Mouse (Mus musculus) cerebellum, adult 8-10 months (tissue): ENCODE results near the gene Bsn.
A peak's percentile ranks its signal among the peaks of the same experiment; 100 is the strongest.
"Not testable (repeated sequence)": the region's sequence is repeated elsewhere in the genome, so short reads cannot be mapped to it uniquely, and the experiment has no call there.

ENCODE experiments used
- DNase-seq: peaks from one replicate; pipeline ENCODE4 v3.0.0; 2022

The Bsn gene

DNA sequence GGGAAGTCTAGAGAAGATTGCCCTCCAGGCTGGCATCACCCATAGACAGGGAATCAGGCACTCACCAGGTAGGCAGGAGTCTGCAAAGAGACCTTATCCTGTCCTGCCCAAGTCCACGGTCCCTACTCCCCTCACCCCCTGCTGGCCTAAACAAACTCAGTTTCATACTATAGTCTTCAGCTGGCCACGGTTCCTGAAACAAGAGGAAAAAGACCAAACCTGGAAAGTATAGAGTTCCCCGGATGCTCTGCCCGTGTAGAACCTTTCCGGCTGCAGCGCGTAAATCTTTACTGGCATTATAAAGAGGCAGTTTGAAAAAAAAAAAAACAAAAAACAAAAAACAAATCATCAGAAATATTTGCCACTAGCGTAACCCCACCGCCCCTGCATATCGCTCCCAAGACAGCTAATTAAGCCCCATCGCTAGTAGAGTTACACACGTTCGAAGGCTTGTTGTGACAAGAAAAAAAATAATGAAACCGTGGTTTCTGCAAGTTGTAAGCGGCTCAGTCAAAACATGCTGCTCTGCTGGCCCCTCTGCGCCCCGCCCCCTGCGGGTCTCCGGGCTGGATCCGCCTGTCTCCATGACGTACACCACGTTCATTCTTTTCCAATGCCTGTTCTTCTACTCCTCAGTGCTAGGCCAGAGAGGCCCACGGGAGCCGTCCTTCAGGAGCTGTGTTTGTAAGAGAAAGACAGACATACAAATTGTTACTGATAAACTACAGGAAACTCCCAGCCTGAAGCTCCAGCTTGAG lies 6.9 kb upstream of the Bsn start:
- DNase-seq, result no peak

DNA sequence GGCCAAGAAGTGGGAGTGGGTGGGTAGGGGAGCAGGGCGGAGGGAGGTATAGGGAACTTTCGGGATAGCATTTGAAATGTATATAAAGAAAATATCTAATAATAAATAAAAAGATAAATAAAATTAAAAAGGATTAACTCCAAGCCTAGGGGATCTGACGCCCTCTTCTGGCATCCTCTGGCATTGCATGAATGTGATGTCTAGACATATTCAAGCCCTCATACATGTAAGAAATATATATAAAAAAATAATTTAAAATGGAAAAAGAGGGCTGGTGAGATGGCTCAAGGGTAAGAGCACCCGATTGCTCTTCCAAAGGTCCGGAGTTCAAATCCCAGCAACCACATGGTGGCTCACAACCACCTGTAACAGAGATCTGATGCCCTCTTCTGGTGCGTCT lies 6.0 kb upstream of the Bsn start:
- not testable (repeated sequence) for DNase-seq

DNA sequence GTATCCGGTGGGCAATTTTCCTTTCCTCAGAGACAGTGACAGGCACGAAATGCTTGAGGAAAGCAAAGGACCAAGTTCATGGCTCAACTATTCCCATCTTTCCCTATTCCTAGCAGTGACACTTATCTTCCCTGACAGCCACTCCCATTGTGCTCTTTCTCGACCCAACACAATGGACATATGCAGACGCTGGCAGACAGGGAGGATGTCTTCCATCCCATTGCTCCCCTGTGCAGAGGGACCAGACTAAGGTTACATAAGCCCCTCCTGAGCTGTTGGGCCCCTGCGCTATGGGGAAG lies 747 bp downstream of the Bsn start:
- no peak for DNase-seq

DNA sequence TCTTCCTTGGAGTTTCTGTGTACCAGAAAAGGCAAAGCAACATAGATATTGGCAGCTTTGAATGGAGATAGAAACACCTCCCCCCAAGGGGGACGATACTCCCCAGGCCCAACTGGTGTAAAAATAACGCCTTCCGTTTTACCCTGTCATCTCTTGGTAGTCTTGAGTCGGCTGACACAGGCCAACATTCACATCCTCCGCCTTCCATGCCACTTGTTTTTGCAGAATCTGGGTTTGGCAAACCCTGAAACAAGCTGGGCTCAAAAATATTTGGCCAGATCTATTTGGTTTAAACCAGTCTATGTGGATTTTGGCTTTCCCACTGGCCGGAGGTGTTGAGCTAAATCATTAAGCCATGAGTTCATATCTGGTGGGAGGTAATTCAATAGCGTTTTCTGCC lies 1.2 kb downstream of the Bsn start:
- DNase-seq, result no peak

DNA sequence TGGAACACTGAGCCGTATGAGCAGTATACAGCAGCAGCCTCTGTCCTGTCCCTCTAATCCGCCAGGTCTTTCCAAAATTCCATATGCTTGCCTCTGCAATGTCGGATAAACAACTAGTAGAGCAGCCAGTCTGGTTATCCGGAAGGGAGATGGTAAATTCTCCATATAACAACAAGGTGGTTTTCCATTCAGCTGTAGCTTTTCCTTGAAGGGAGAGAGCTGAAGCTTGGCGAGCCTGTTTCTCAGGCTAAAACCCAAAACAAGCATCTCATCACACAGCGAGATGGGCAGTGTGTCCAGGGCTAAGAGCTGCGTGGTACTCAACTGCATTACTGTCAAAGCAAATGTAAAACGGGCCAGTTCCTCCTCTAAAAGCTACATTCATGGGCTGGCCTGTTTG lies 1.7 kb downstream of the Bsn start:
- DNase-seq, result no peak

DNA sequence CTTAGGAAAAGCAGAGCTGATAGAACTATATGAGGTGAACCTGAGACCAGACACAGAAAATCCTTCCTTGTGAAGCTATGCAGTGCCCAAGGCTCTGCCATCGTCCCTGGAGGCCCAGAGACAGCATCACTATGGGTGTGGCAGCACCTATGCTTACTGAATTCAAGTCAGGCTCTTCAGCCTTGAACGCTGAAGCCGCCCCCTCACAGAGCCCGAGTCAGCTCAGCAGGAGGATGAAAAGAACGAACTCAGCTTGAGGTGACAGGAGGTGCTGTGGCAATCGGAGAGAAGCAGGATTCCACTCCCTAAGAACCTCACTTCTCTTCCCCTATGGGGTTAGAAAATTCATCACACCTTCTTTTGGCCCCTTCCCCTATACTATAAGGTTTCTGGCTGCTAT lies 2.6 kb downstream of the Bsn start:
- no peak for DNase-seq

DNA sequence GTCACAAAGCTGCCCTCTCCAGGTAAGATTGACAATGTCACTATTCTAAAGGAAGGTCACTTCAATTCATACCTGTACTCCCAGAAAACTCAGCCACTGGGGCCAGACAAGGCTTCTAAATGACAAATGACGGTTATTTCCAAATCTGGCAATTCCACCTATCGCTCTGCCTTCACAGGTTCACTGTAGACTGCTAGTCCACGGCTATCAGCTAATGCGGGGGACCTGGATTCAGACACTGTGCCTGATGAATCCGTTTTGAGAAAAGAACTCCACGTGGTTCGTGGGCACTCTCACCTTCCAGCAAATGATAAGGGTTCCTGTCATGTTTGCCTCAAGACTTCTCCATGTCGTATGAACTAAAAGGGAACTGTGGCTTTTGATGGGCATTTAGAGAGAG lies 4.4 kb downstream of the Bsn start:
- DNase-seq, result no peak

DNA sequence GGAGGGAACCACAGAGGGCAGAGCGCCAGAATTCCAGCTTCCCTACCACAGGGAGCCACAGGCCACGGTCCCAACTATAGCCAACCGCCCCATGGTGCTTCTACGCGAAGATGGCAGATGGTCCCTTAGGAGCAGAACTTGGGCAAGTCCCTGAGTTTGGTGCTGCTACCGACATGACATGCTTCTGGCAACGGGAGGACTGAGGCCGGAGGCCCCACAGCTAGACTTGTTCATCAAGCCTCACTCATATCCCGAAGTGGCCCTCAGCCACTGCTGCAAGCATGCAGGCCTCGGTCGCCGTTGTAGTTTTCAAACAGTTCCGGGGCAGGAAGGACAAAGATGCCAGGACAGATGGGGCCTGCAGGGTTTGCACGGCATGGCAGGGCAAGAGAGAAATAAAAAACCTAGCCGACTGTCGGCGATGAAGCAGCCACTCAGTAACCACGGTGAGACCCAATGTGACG lies 6.6 kb downstream of the Bsn start:
- no peak for DNase-seq

DNA sequence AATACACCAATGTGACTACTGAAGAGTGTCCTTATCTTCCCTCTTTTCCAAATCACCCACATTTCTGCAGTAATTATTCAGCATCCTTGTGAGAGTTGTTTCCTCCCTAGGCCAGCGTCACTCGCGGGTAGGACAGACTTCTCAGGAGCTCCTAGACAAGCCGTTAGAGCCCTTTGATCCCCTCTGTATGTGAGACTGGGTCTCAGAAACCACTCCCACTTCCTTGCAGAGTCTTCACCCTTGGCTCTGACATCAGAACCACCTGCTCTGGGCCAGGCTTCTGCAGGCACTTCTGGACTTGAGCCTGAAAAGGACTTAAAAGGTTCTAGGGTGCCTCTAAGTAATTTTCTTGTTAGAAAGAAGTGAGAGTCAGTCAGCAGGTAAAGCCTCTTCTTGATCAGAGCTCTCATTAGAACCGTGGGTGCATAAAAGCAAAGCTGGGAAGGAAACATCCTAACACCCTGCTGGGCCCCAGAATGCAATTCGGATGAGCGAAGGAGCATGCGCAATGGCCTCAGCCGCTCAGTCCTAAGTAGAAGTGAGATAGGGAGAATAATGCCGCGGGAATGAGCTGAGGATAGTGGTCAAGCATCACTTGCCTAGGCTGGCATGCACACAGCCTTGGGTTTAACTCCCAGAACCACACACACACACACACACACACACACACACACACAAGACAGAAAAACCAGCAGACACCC lies 7.2 kb downstream of the Bsn start:
- no peak for DNase-seq

DNA sequence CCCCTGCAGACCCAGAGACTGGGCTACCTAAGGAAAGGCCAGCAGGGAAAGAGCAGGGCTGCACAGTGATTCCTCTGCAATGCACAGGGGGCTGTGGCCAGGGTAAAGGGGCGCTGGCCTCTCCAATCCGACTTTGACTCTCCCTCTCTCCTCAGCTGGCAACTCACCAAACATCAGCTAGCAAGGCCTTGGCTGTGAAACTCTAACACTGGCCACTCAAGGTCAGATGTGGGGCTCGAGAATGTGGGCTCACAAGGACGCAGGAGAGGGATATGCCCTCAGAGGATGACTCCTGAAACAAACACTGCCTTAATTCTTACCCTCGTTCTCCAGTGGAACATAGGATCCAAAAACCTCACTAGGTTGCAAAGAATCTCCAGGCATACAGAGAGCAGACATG lies 11.8 kb downstream of the Bsn start:
- DNase-seq, result no peak

DNA sequence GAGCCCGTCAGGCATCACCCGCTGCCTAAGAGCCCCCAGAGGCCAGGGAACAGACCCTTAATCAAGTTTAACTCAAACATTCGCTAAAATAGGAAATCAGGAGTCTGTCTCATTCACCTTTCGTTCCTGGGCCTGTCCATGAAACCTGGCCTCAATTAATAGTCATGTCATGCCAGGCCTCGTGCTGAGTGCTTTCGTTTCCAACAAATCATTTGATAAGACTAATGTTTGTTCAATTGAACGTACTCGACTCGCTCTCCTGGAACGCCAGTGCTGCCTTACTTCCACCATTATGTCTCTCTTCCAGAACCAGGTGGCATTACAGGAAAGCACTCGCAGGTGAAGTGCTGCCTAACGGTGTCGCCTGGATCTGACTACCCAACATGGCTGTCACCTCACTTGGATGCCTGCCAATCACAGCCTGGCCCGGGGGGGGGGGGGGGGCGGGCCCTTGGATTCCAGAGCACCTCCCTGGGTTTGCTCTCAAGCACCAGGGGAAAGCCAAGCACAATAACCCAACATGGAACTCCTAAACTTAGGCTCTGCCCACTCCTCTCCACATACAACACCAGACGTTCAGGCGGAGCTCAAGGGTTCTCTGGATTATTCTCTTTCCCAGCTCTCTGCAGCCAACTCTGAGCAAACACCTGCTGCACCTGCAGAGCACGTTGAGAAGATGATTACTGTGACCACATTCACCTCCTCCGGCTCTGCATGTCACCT lies 14.9 kb downstream of the Bsn start:
- DNase-seq, result no peak

DNA sequence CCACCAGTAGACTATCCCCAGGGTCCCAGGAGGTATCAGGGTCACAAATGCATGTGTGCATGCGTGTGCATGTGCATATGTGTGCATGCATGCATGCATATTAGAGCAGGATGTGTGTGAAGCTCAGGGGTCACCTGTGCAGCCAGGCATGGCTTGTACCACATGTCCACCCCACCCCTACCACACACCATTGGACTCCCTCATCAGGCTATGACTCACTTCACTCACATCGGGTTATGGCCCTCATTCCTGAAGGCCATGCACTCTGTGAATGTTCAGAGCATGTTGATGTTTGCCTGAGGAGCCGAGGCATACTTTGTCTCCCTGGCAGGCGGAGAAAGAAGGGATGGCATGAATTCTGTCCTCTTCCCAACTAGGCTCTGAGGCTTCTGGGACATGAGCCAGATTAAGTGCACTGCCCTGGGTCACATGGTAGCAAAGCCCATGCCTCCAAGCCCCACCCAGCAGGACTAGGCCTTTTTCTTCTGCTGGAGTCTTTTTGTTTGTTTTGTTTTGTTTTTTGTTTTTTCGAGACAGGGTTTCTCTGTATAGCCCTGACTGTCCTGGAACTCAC lies 17.3 kb downstream of the Bsn start:
- DNase-seq, result no peak

DNA sequence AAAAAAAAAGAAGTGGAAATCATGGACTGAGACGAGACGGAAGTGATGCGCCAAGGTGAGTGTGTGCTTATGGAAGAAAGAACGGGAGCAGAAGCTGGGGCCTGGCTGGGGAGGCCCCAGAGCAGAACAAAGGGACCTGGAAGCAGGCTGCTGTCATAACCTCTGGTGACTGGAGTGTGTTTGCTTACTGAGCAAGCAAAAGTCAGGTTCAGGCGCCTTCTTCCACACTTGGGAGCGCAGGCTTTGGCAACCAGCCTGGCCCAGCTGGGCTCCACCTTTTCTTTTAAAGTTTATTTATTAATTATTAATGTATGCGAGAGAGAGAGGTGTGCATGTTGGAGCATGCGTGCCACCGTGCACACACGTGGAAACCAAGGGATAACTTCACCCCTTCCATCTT lies 20.4 kb downstream of the Bsn start:
- no peak for DNase-seq

DNA sequence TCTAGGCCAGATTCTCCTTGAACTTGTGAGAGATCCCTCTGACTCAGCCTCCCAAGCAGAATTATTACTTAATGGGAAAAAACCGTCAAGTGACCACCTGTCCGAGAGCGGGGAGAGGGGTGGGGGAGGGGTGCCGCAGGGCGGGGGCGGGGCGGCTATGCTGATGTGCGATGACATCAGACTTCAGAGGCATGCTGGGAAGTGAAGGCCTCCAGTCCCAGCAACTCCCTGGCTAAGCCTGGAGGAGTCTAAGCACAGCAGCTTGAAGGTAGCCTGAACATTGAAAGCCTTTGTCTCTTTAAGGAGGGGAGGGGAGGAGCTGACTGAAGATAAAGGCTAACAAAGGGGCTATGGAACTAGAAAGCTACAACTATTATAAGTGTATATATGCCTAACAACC lies 25.0 kb downstream of the Bsn start:
- DNase-seq, result no peak

DNA sequence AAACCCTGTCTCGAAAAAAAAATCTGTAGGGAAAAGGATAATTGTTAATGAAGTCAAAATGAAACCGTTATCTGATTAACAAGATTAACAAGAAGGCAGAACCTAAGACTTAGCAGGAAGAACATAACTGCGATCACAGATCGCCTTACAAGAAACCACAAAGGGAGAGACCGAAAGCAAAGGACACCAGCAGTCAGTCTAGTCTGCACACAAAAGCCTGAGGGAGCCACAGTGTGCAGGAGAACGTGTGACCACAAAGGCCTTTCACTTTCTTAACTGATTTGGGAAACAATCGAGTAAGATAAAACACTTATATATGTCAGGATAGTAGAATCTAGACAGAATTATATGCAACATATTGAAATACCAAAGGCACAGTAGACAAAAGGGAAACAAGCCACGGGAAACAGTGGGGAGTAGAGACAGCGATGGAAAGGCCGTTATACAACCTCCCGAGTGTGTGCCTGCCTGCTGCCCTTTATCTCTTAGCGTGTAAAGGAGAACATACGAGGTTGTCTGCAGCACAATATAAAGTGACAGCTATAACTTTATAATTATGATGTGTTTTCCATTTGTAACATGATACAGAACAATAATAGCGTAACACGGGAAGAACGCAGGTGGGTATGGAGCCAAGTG lies 26.4 kb downstream of the Bsn start:
- DNase-seq, result no peak

DNA sequence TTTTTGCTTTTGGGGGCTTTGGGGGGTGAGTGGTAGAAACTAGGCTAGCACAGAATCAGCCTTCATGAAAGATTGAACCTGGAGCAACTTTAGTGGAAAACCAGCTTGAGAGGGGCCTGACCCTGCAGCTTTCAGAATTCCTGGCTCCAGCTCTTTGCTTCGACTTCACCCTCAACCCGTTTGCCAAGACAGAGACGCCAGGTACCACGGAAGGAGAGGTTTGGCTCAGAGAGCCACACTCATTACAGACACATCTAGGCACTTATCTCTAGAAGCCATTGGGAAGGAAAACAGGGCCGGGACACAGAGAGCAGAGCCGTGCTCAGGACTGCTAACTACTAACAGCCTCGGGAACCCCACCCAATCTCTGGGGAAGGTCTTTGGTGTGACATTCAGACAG lies 32.3 kb downstream of the Bsn start:
- no peak for DNase-seq

DNA sequence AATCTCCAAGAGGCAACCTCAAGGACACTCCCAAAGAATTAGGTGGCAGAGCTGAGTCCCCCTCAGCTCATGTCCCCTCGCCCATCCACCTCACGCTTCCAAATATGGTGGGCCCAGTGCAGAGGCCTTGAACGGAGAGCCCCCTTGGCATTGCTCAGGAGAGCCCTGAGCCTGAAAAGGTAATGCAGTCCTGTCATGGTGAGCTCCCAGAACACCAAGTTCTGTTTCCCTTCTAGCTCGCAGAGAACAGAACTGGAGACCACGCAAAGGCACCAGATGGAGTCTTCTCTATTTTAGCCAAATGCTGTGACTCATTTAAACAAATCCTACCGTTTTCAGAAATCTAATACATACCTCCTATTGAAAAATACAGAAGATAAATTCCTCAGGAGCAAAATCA lies 32.7 kb downstream of the Bsn start:
- peak; percentile 64 for DNase-seq

DNA sequence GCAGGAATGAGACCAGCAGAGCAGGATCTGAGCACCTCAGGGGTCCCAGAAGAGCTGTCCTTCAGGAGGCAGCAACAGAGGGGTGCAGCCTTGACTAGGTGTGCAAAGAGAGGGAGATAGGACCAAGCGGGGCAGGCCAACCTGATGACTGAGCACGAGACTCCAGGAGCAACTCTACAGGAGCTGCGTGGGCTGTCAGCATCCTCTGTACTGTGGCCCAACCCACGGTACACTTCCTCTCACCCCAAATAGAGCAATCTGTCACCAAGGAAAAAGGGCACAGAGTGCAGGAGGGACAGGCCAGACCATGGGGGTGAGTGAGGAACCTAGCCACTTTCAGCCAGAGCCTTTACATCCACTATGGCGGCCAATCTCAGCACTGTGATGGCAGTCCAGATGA lies 33.4 kb downstream of the Bsn start:
- peak; percentile 67 for DNase-seq

DNA sequence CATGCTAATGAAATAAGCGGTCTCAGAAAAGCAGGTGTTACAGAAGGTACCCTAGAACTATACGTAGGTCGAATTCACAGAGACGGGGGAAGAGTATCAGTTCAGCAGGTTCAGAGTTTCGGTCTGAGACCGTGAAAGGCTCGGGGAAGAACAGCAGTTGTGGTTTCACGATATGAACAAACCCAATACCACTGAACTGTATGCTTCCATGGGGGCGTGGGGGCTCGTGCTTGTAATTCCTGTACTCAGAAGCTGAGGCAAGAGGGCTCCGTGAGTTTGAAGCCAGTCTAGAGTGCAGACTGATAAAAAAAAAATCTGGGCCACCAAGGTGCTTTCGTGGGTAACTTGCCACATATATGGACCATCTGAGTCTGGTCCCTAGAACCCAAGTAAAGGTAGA lies 35.4 kb downstream of the Bsn start:
- DNase-seq, result no peak

DNA sequence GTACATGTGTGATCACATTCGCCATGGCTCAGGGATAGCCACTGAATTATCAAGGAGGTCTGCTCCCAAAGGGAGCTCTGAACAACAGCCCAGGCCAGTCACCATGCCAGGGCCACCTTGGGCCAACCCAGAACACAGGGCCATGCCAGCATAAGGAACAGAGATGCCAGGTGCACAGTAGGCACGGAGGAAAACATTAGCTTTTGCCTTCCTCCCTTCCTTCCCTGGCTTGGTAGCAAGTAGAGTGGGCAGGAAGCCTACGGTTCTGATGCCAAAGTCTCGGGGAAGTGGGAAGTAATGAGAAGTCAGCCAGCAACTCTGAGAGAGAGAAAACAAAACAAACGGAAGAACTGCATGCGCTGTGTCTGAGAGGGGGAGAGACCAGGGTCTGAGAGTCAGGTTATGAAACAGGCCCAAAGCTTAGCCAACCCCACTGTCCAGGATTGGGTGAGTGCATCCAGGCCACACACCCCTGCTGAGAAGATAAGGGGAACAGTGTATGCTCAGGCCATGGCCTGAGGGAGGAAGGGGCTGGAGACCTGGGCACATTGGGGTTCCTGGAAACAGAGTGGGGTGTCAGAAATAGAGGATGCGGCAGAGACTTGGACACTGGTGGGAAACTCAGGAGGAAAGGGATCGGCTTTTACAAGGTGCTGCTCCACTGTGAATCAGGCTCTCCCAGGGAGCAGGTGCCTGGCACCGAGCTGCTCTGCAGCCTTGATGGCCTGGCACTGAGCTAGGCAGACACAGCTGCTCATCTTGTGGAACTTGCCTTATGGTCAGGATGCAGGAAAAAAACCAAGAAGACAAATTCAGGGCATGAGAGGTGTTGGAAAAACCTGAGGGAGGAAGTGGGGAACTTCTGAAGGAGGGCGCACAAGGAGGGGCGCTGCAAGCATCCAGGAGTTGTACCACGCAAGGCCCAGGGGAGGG lies 36.4 kb downstream of the Bsn start:
- DNase-seq, result peak; percentile 92

DNA sequence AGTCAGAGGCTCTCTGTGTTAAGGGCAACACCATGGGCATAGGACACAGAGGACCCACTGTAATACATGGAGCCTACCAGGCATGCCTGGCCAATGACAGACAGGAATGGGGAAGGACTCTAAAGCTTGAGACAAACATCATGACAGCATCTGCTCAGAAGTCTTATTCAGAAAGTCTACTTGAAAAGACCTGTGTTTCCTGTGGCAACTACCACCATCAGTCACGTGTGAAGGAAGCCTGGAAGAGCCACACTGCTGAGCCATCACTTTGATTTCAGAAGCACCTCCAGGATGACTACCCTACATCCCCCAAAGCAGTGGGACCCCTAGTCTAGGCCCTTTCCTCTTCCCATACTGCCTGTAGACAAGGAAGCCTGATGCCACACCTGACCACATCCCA lies 39.7 kb downstream of the Bsn start:
- no peak for DNase-seq

DNA sequence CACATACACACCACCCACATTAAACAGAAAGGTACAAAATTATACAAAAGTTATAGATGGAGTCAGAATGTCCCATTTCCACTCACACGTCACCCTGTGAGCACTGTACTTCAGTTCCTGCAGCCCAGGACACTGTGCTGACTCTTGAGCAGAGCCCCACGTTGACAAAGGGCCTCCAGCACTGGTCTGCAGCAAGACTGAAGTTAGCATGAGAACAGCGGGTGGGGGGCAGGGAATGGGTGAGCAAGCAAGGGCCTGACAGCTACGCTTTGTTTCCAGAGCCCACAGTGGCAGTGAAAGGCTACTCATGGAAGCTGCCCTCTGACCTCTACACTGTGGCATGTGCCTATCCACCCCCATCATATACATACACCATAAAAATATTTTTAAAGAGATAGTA lies 40.4 kb downstream of the Bsn start:
- DNase-seq, result no peak
